Mouse (Mus musculus) liver, adult 2 months (tissue): Measurements from ENCODE around the gene Rnf224.

Source experiments
- CTCF ChIP-seq: fragments of 200-500 bp; IDR thresholded peaks from 2 replicates; pipeline ENCODE4 v1.5.1; 2011; ENCODE audit warnings: low read depth, low read length, control low read depth
- POLR2A ChIP-seq: fragments of 200-500 bp; IDR thresholded peaks from 2 replicates; pipeline ENCODE4 v1.6.1; 2011; ENCODE audit warnings: low read length, control low read depth; ENCODE audit not compliant: insufficient read depth; ENCODE audit errors: extremely low read depth

DNA sequence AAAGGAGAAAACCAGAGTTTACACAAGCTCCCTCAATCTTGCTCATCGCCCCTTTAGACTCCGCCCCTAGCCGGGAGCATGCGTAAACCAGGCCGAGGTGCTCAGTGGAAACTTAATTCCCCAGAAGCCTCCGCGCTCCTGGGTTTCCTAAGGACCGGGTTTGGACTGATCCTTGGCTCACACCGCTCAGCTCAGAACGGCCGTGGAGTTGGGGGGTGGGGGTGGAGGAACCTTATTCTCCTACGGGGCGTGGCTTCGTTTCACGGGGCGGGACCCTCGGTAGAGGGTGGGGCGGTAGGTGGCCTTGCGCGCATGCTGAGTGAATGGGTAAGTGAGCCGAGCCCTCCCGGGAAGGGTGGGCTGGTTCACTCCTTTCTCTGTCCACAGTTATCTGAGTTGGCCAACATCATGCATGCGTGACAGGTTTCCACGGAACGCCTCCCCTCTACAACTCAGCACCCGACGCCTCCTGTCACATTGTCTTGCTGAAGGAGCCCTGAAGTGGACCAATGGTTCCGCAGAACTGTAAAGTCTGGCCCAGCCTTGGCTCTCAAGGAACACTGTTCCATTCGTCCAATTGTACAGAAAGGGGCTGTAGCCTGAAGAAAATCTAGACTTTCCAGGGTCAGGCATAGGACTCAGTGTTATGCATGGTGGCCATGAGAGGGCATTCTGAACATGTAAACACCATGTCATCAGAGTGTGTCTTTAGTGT is 4.3 kb upstream of the Rnf224 start:
- TF ChIP-seq CTCF (no peak), POLR2A (no peak)
